Mouse (Mus musculus): ENCODE results near the gene Bscl2. TPM values are rescaled to one million over a fixed set of nuclear protein-coding genes. Genes with fewer than 3 reads are reported as not detected.
A peak's percentile ranks its signal among the peaks of the same experiment; 100 is the strongest.

Gene Bscl2
- polyA plus RNA-seq, 1 experiment from 2014 or later, result 52.6 TPM

DNA sequence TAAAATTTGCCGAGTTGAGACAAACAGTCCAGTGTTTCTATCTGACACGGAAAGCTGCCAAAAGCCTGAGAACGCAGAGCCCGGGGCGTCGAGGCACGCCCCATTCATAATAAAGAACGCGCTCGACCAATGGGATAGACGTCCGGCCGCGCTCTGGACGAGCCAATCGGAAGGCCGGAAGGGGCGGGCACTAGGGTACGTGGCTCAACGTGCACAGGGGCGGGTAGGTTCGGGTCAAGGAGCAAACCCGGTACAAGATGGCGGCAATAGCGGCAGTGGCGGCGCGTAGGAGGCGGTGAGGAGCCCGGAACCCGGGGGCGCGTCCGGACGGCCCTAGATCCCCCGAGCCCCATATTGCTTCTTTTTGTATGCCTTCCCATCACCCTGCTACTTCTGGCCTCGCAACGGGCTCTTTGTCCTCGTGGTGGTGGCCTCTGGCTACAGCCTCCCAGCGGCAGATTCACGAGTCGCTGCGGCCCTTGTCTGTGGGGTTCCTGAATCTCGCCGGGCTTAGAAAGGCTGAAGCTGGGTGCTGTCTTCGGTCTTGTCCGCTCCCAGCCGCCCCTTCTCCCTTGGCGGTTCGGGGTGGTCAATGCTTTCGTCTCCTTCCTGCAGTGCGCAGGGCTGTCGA, 60.7 kb downstream of the Bscl2 start, which contains the start of gene Ganab:
Gene Ganab, plus strand, starts transcription at position 207 of the 631 bp plus-strand sequence.
- Histone ChIP-seq H3K4me3 (peak within 1 kb of the TSS; percentile 93), H3K4me1 (peaks cover 39% of the 10 kb centered on the region), H3K9ac (peak within 1 kb of the TSS; percentile 96), H3K4me2 (peak within 1 kb of the TSS; percentile 84), H3K27me3 (no peaks in the 10 kb centered on the region), H3K9me3 (no peaks in the 10 kb centered on the region), H3K36me3 (peaks cover 37% of the 10 kb centered on the region), H3K27ac (peak within 1 kb of the TSS; percentile 90)
- peak; percentile 98 for ATAC-seq (ENCODE audit: insufficient number of reproducible peaks, insufficient read depth, low FRiP score, low TSS enrichment, low read depth)
- under 1% methylated on average over 53 of the region's 53 CpGs for WGBS

Small RNAs within 50 kb of the gene (microRNA-seq; reads per million reads assigned to microRNA genes)
- not detected for gene Mir5136

Other genes starting within 250 kb of the Bscl2 start
- gene Slc22a8, start 246.2 kb upstream of the Bscl2 start, polyA plus RNA-seq (2015; fragmentation: Nextera tagmentation; extraction: Ambion mirVana), result not detected in 2 replicates
- gene Slc22a6, start 219.4 kb upstream of the Bscl2 start, polyA plus RNA-seq (2015; fragmentation: Nextera tagmentation; extraction: Ambion mirVana), result 0.08 and 0.12 TPM in 2 replicates
- gene Chrm1, start 173.7 kb upstream of the Bscl2 start, polyA plus RNA-seq (2015; fragmentation: Nextera tagmentation; extraction: Ambion mirVana), result 0.66 and 1.4 TPM in 2 replicates
- 99.9 and 116 TPM in 2 replicates for gene Slc3a2, start 114.1 kb upstream of the Bscl2 start, polyA plus RNA-seq (2015; fragmentation: Nextera tagmentation; extraction: Ambion mirVana)
- gene Wdr74, start 101.6 kb upstream of the Bscl2 start, polyA plus RNA-seq (2015; fragmentation: Nextera tagmentation; extraction: Ambion mirVana), result 88.6 and 100 TPM in 2 replicates
- 2.2 and 2.7 TPM in 2 replicates for gene 1700092M07Rik, start 96.7 kb upstream of the Bscl2 start, polyA plus RNA-seq (2015; fragmentation: Nextera tagmentation; extraction: Ambion mirVana)
- 182 and 184 TPM in 2 replicates for gene Stx5a, start 96.1 kb upstream of the Bscl2 start, polyA plus RNA-seq (2015; fragmentation: Nextera tagmentation; extraction: Ambion mirVana)
- 199 and 230 TPM in 2 replicates for gene Nxf1, start 80.4 kb upstream of the Bscl2 start, polyA plus RNA-seq (2015; fragmentation: Nextera tagmentation; extraction: Ambion mirVana)
- gene Tmem223, start 66.5 kb upstream of the Bscl2 start, polyA plus RNA-seq (2015; fragmentation: Nextera tagmentation; extraction: Ambion mirVana), result 211 and 227 TPM in 2 replicates
- gene Tmem179b, start 63.0 kb upstream of the Bscl2 start, polyA plus RNA-seq (2015; fragmentation: Nextera tagmentation; extraction: Ambion mirVana), result 67.6 and 76.1 TPM in 2 replicates
- 28.5 and 35.6 TPM in 2 replicates for gene Taf6l, start 51.0 kb upstream of the Bscl2 start, polyA plus RNA-seq (2015; fragmentation: Nextera tagmentation; extraction: Ambion mirVana)
- gene Polr2g, start 38.9 kb upstream of the Bscl2 start, polyA plus RNA-seq (2015; fragmentation: Nextera tagmentation; extraction: Ambion mirVana), result 175 and 178 TPM in 2 replicates
- gene Zbtb3, start 34.9 kb upstream of the Bscl2 start, polyA plus RNA-seq (2015; fragmentation: Nextera tagmentation; extraction: Ambion mirVana), result 5.5 and 6.0 TPM in 2 replicates
- gene Ttc9c, start 18.1 kb upstream of the Bscl2 start, polyA plus RNA-seq (2015; fragmentation: Nextera tagmentation; extraction: Ambion mirVana), result 78.7 and 82.9 TPM in 2 replicates
- gene Hnrnpul2, start 17.5 kb upstream of the Bscl2 start, polyA plus RNA-seq (2015; fragmentation: Nextera tagmentation; extraction: Ambion mirVana), result 7.4 and 7.6 TPM in 2 replicates
- gene AC129217.1, start 7.7 kb upstream of the Bscl2 start, polyA plus RNA-seq (2015; fragmentation: Nextera tagmentation; extraction: Ambion mirVana), result not detected in 2 replicates
- 10.4 and 10.6 TPM in 2 replicates for gene Gng3, start 1.7 kb downstream of the Bscl2 start, polyA plus RNA-seq (2015; fragmentation: Nextera tagmentation; extraction: Ambion mirVana)
- 0.65 and 0.74 TPM in 2 replicates for gene Lrrn4cl, start 13.3 kb downstream of the Bscl2 start, polyA plus RNA-seq (2015; fragmentation: Nextera tagmentation; extraction: Ambion mirVana)
- 184 and 189 TPM in 2 replicates for gene Ubxn1, start 34.0 kb downstream of the Bscl2 start, polyA plus RNA-seq (2015; fragmentation: Nextera tagmentation; extraction: Ambion mirVana)
- 64.2 and 72.3 TPM in 2 replicates for gene Uqcc3, start 43.5 kb downstream of the Bscl2 start, polyA plus RNA-seq (2015; fragmentation: Nextera tagmentation; extraction: Ambion mirVana)
- gene Lbhd1, start 46.3 kb downstream of the Bscl2 start, polyA plus RNA-seq (2015; fragmentation: Nextera tagmentation; extraction: Ambion mirVana), result 56.0 and 91.0 TPM in 2 replicates
- gene Gm49403, start 46.5 kb downstream of the Bscl2 start, polyA plus RNA-seq (2015; fragmentation: Nextera tagmentation; extraction: Ambion mirVana), result not detected in 2 replicates
- 84.9 and 90.0 TPM in 2 replicates for gene 1810009A15Rik, start 51.4 kb downstream of the Bscl2 start, polyA plus RNA-seq (2015; fragmentation: Nextera tagmentation; extraction: Ambion mirVana)
- not detected in 2 replicates for gene Gm49416, start 51.5 kb downstream of the Bscl2 start, polyA plus RNA-seq (2015; fragmentation: Nextera tagmentation; extraction: Ambion mirVana)
- 36.7 and 42.6 TPM in 2 replicates for gene Ints5, start 55.5 kb downstream of the Bscl2 start, polyA plus RNA-seq (2015; fragmentation: Nextera tagmentation; extraction: Ambion mirVana)
- gene Ganab, start 60.6 kb downstream of the Bscl2 start, polyA plus RNA-seq (2015; fragmentation: Nextera tagmentation; extraction: Ambion mirVana), result 107 and 108 TPM in 2 replicates
- 44.7 and 54.6 TPM in 2 replicates for gene B3gat3, start 82.9 kb downstream of the Bscl2 start, polyA plus RNA-seq (2015; fragmentation: Nextera tagmentation; extraction: Ambion mirVana)
- 2.7 and 3.3 TPM in 2 replicates for gene Rom1, start 91.9 kb downstream of the Bscl2 start, polyA plus RNA-seq (2015; fragmentation: Nextera tagmentation; extraction: Ambion mirVana)
- gene Eml3, start 92.1 kb downstream of the Bscl2 start, polyA plus RNA-seq (2015; fragmentation: Nextera tagmentation; extraction: Ambion mirVana), result 32.3 and 32.8 TPM in 2 replicates
- 187 and 189 TPM in 2 replicates for gene Mta2, start 104.4 kb downstream of the Bscl2 start, polyA plus RNA-seq (2015; fragmentation: Nextera tagmentation; extraction: Ambion mirVana)
- gene Tut1, start 116.4 kb downstream of the Bscl2 start, polyA plus RNA-seq (2015; fragmentation: Nextera tagmentation; extraction: Ambion mirVana), result 33.6 and 34.5 TPM in 2 replicates
- gene Eef1g, start 129.6 kb downstream of the Bscl2 start, polyA plus RNA-seq (2015; fragmentation: Nextera tagmentation; extraction: Ambion mirVana), result 481 and 529 TPM in 2 replicates
- 51.0 and 57.8 TPM in 2 replicates for gene Ahnak, start 151.8 kb downstream of the Bscl2 start, polyA plus RNA-seq (2015; fragmentation: Nextera tagmentation; extraction: Ambion mirVana)

All from embryonic facial prominence, embryonic 13.5 days (tissue).